Mouse (Mus musculus) hindbrain, embryonic 15.5 days (tissue): Measurements from ENCODE around the gene Mas1. TPM values are rescaled to one million over a fixed set of nuclear protein-coding genes. Genes with fewer than 3 reads are reported as not detected.

Experiments used
- ATAC-seq: fragments of 200-750 bp; cut with Nextera tagmentation; 2 replicates; pipeline ENCODE4 v1.8.0; 2017; ENCODE audit warnings: low read depth, moderate number of reproducible peaks, moderate TSS enrichment; ENCODE audit not compliant: low FRiP score
- H3K27ac ChIP-seq: fragments of 300-500 bp; sonication (generic); replicated peaks from 2 replicates; pipeline ENCODE4 v1.5.1; 2015; ENCODE audit warnings: mild to moderate bottlenecking, inconsistent platforms
- H3K27me3 ChIP-seq: fragments of 300-500 bp; sonication (generic); 2 replicates; pipeline ENCODE4 v1.6.1; 2015; ENCODE audit warnings: control low read depth, inconsistent platforms
- H3K36me3 ChIP-seq: fragments of 300-500 bp; sonication (generic); 2 replicates; pipeline ENCODE4 v1.6.1; 2015; ENCODE audit warnings: control low read depth, inconsistent platforms
- H3K4me1 ChIP-seq: fragments of 300-500 bp; sonication (generic); replicated peaks from 2 replicates; pipeline ENCODE4 v1.6.1; 2015; ENCODE audit warnings: control low read depth, inconsistent platforms
- H3K4me2 ChIP-seq: fragments of 300-500 bp; sonication (generic); 2 replicates; pipeline ENCODE4 v1.6.1; 2015; ENCODE audit warnings: moderate library complexity, mild to moderate bottlenecking, inconsistent platforms
- H3K4me3 ChIP-seq: fragments of 300-500 bp; sonication (generic); 2 replicates; pipeline ENCODE4 v1.5.1; 2015; ENCODE audit warnings: mild to moderate bottlenecking, inconsistent platforms
- H3K9ac ChIP-seq: fragments of 300-500 bp; sonication (generic); 2 replicates; pipeline ENCODE4 v1.6.1; 2015; ENCODE audit warnings: inconsistent platforms
- H3K9me3 ChIP-seq: fragments of 300-500 bp; sonication (generic); 2 replicates; pipeline ENCODE4 v1.6.1; 2016; ENCODE audit warnings: control low read depth, inconsistent platforms
- WGBS: fragments of 180-500 bp; shearing (Covaris S2); methylation state at CpG from one replicate; pipeline ENCODE4 v1.1.7; 2015; 5-methylcytosine and 5-hydroxymethylcytosine counted together
- microRNA-seq: library from miRNA; unstranded; fragments of <30 nt; microRNA quantifications from one replicate; pipeline ENCODE4, GENCODE M21; 2016
- polyA plus RNA-seq: library from polyadenylated mRNA; unstranded; fragments of >200 nt; fragmentation: Nextera tagmentation; extraction: Ambion mirVana; gene quantifications from 2 replicates; pipeline ENCODE4 v1.2.1, GENCODE M21; 2015

The Mas1 gene
- polyA plus RNA-seq, 1 experiment from 2014 or later: not detected

DNA sequence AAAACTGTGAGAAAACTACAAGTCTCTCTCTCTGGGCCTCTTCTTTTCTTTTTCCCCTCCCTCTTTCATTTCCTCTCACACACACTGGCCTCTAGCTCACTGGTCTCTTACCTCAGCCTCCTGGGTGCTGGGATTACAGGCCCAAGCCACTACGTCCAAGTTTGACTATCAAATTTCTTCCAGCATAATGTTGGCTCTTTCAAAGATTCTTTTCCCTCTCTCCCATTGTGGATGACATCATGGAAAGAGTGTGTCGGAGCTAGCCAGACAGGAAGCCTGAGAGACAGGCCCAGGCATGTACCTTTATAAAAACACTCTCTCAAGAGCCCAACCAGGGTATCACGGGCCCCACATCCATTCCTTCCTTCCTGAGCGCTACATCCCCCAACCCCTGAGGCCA, 76.5 kb downstream of the Mas1 start:
- no peak for ATAC-seq
- Histone ChIP-seq H3K4me1 (peaks cover 34% of the 10 kb centered on the region), H3K4me3 (no peak overlapping the region), H3K9ac (no peak overlapping the region), H3K36me3 (no peaks in the 10 kb centered on the region), H3K9me3 (no peaks in the 10 kb centered on the region), H3K27me3 (no peaks in the 10 kb centered on the region), H3K27ac (peak overlapping the region; percentile 70), H3K4me2 (no peak overlapping the region)
- 72% methylated on average over 4 of the region's 4 CpGs for WGBS

DNA sequence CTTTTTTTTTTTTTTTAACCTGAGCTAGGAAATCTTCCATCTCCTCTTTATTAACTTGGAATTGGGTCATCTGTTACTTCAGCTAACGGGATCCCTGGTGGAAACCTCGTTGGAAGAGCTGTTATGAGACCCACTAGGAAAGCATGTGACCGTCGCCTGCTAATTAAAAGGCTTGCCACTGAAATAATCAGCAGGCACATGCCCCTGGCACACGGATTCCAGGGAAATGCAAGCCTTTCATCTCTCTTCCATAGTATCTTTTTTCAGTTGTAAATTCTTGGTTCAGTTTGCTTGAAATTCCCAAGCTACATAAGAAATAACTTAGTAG, 76.9 kb downstream of the Mas1 start:
- Histone ChIP-seq H3K27ac (peak overlapping the region; percentile 70), H3K4me3 (no peak overlapping the region), H3K27me3 (no peaks in the 10 kb centered on the region), H3K4me2 (no peak overlapping the region), H3K9ac (no peak overlapping the region), H3K36me3 (no peaks in the 10 kb centered on the region), H3K4me1 (peaks cover 34% of the 10 kb centered on the region), H3K9me3 (no peaks in the 10 kb centered on the region)
- ATAC-seq: peak; percentile 70; the same call in 1 of the 2 replicates
- 23% methylated on average over 5 of the region's 5 CpGs for WGBS

Small RNAs within 50 kb of the gene (microRNA-seq; reads per million reads assigned to microRNA genes)
- not detected for gene Gm24085

Other genes with a start within 250 kb of the Mas1 start
- not detected in 2 replicates for gene Slc22a1, start 192.3 kb downstream of the Mas1 start, polyA plus RNA-seq
- 9.1 and 10.2 TPM in 2 replicates for gene Igf2r, start 98.5 kb downstream of the Mas1 start, polyA plus RNA-seq
- not detected in 2 replicates for gene Mrgprh, start 7.9 kb upstream of the Mas1 start, polyA plus RNA-seq
- 1.7 and 2.5 TPM in 2 replicates for gene Pnldc1, start 42.1 kb upstream of the Mas1 start, polyA plus RNA-seq
- gene Tcp1, start 47.6 kb upstream of the Mas1 start, polyA plus RNA-seq: 324 and 343 TPM in 2 replicates
- gene Mrpl18, start 48.2 kb upstream of the Mas1 start, polyA plus RNA-seq: 118 and 125 TPM in 2 replicates
- gene Acat3, start 72.5 kb upstream of the Mas1 start, polyA plus RNA-seq: 0.39 and 1.2 TPM in 2 replicates
- gene Acat2, start 92.6 kb upstream of the Mas1 start, polyA plus RNA-seq: 331 and 333 TPM in 2 replicates
- 123 and 124 TPM in 2 replicates for gene Wtap, start 126.0 kb upstream of the Mas1 start, polyA plus RNA-seq
- 134 and 143 TPM in 2 replicates for gene Sod2, start 138.7 kb upstream of the Mas1 start, polyA plus RNA-seq
- 0.22 and 0.35 TPM in 2 replicates for gene Gpr31b, start 184.2 kb upstream of the Mas1 start, polyA plus RNA-seq
- 0.10 and 0.21 TPM in 2 replicates for gene Tcp10b, start 193.0 kb upstream of the Mas1 start, polyA plus RNA-seq